Mouse (Mus musculus) intestine, postnatal 0 days (tissue): ENCODE data around the gene Dkk1. TPM values are rescaled to one million over a fixed set of nuclear protein-coding genes. Genes with fewer than 3 reads are reported as not detected.
A peak's percentile ranks its signal among the peaks of the same experiment; 100 is the strongest.

Experiments
- ATAC-seq: fragments of 200-750 bp; cut with Nextera tagmentation; 2 replicates; pipeline ENCODE4 v1.8.0; 2017; ENCODE audit warnings: mild to moderate bottlenecking, moderate TSS enrichment, moderate library complexity
- H3K27ac ChIP-seq: fragments of 300-500 bp; sonication (generic); 2 replicates; pipeline ENCODE4 v1.5.1; 2014; ENCODE audit warnings: mild to moderate bottlenecking, low read depth, low read length, moderate library complexity
- H3K27me3 ChIP-seq: fragments of 300-500 bp; sonication (generic); replicated peaks from 2 replicates; pipeline ENCODE4 v1.6.1; 2014; ENCODE audit warnings: low read length, mixed read lengths; ENCODE audit not compliant: control insufficient read depth, insufficient read depth
- H3K36me3 ChIP-seq: fragments of 300-500 bp; sonication (generic); 2 replicates; pipeline ENCODE4 v1.6.1; 2014; ENCODE audit warnings: mild to moderate bottlenecking, moderate library complexity; ENCODE audit not compliant: control insufficient read depth, insufficient read depth
- H3K4me1 ChIP-seq: fragments of 300-500 bp; sonication (generic); replicated peaks from 2 replicates; pipeline ENCODE4 v1.6.1; 2014; ENCODE audit warnings: antibody characterized with exemption, low read length, mixed read lengths; ENCODE audit not compliant: control insufficient read depth, insufficient read depth
- H3K4me2 ChIP-seq: fragments of 300-500 bp; sonication (generic); replicated peaks from 2 replicates; pipeline ENCODE4 v1.6.1; 2014; ENCODE audit warnings: low read depth, mild to moderate bottlenecking, moderate library complexity
- H3K4me3 ChIP-seq: fragments of 300-500 bp; sonication (generic); 2 replicates; pipeline ENCODE4 v1.5.1; 2014; ENCODE audit warnings: low read depth, low read length
- H3K9ac ChIP-seq: fragments of 300-500 bp; sonication (generic); 2 replicates; pipeline ENCODE4 v1.6.1; 2014; ENCODE audit warnings: mild to moderate bottlenecking, low read depth, low read length
- H3K9me3 ChIP-seq: fragments of 300-500 bp; sonication (generic); 2 replicates; pipeline ENCODE4 v1.6.1; 2016; ENCODE audit warnings: mixed run types; ENCODE audit not compliant: control insufficient read depth
- CTCF ChIP-seq: sonication (generic); IDR thresholded peaks from 2 replicates; pipeline ENCODE4 v1.5.1; 2016; ENCODE audit warnings: low read depth, mild to moderate bottlenecking, control low read depth, antibody characterized with exemption, moderate library complexity
- WGBS: fragments of 180-500 bp; shearing (Covaris S2); extraction: QIAGEN DNeasy Blood & Tissue Kit; methylation state at CpG from one replicate; pipeline ENCODE4 v1.1.7; 2014; 5-methylcytosine and 5-hydroxymethylcytosine counted together
- polyA plus RNA-seq: library from polyadenylated mRNA; unstranded; fragments of >200 nt; fragmentation: Nextera tagmentation; extraction: Ambion mirVana; gene quantifications from 2 replicates; pipeline ENCODE4 v1.2.1, GENCODE M21; 2015

The Dkk1 gene
- polyA plus RNA-seq, result not detected in 2 replicates

DNA sequence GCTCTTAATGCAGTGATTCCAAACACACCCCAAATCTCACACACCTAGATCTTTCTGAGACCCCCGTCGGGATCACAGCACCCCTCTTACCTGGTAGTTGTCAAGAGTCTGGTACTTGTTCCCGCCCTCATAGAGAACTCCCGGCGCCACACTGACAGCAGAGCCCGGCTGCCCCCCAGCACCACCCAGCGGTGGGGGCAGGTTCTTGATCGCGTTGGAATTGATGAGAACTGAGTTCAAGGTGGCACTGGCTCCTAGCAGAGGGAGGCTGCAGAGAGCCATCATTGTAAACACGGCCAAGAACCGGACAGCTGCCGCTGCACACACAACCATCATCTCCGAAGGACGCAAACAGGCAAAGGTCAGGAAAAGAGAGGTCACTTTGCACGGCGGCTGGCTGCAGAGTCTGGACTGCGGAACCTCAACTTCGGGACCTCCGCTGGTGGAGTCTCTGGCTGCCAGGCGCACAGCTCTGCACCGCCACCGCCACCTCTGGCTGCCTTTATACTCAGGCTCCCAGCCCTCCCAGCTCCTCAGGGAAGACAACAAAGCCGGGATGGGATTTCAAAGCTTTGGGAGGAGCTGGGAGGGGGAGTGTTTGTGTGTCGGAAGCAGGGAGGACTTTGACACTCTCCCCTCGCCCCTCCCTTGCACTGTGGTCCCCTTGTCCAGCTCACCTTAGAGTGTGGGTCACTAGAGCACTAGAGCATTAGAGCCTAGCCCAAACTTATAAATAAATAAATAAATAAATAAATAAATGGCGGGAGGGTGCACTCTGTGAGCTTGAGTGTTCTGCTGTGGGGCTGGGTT is at the start of gene Dkk1:
Dkk1 (minus strand) TSS at position 622 of the 810 bp plus-strand sequence.
- peak; percentile 28; the same call in 1 of the 2 replicates for TF ChIP-seq CTCF
- H3K4me3 ChIP-seq, result peak within 1 kb of the TSS; percentile 27
- 0 out of 2 replicates have a peak within 1 kb of the TSS, but pooled peaks have one; percentile 7 for H3K9ac ChIP-seq
- WGBS, result 1% methylated on average over 26 of the region's 26 CpGs
- H3K36me3 ChIP-seq, result no peaks in the 10 kb centered on the region
- no peak for ATAC-seq
- H3K4me1 ChIP-seq, result no peaks in the 10 kb centered on the region
- peak within 1 kb of the TSS; percentile 55 for H3K4me2 ChIP-seq
- H3K27ac ChIP-seq, result no peak within 1 kb of the TSS
- peaks cover 49% of the 10 kb centered on the region for H3K27me3 ChIP-seq
- H3K9me3 ChIP-seq, result 0 out of 2 replicates have a peak, but pooled peaks cover 3% of the 10 kb centered on the region

DNA sequence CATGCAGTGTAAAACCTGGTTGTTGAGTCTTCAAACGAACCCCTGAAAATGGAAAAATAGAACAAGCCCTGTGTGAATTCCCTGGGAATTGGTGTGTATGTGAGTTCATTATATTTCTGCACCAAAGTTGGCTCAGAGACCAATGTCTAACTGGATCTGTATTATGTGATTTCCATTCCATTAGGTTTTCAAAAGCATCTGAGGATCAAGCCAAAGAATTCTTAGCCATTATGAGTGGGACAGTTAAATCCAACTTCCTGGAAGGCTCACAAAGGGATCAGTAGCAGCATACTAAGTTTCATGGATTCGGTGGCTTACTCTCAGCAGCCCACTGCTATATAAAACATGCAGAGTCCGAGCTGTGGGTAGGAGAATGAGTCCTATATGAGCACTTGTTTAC is 36.9 kb upstream of the Dkk1 start:
- no peaks in the 10 kb centered on the region for H3K36me3 ChIP-seq
- no peaks in the 10 kb centered on the region for H3K27me3 ChIP-seq
- no peak overlapping the region for H3K27ac ChIP-seq
- no peak overlapping the region for H3K4me2 ChIP-seq
- no peak overlapping the region for H3K4me3 ChIP-seq
- H3K9ac ChIP-seq, result no peak overlapping the region
- no peak for ATAC-seq
- TF ChIP-seq CTCF, result no peak
- H3K9me3 ChIP-seq, result no peaks in the 10 kb centered on the region
- 78% methylated on average over 3 of the region's 3 CpGs for WGBS
- no peaks in the 10 kb centered on the region for H3K4me1 ChIP-seq

DNA sequence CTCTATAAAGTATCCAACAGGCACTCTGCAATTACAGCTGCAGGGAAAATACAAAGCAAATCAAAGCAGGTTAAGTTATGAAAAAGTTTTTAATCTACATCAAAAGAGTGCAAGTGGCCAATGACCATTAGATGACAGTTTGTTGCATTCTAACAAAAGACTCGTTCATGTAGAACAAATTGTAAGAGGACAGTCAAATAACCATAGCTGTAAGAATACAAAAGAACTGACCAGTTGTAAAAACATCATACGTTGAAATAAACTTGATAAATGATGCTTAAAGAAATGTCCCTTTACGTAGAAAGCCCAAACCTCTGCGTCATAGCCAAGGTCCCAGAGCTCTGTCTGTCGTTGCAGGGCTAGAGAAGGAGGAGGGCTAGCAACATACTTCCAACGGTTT is 15.1 kb upstream of the Dkk1 start:
- H3K9ac ChIP-seq, result no peak overlapping the region
- no peaks in the 10 kb centered on the region for H3K36me3 ChIP-seq
- no peak overlapping the region for H3K4me3 ChIP-seq
- H3K9me3 ChIP-seq, result no peaks in the 10 kb centered on the region
- WGBS, result 80% methylated on average over 6 of the region's 6 CpGs
- no peaks in the 10 kb centered on the region for H3K4me1 ChIP-seq
- TF ChIP-seq CTCF, result no peak
- no peak for ATAC-seq
- H3K27ac ChIP-seq, result no peak overlapping the region
- no peaks in the 10 kb centered on the region for H3K27me3 ChIP-seq
- H3K4me2 ChIP-seq, result no peak overlapping the region

DNA sequence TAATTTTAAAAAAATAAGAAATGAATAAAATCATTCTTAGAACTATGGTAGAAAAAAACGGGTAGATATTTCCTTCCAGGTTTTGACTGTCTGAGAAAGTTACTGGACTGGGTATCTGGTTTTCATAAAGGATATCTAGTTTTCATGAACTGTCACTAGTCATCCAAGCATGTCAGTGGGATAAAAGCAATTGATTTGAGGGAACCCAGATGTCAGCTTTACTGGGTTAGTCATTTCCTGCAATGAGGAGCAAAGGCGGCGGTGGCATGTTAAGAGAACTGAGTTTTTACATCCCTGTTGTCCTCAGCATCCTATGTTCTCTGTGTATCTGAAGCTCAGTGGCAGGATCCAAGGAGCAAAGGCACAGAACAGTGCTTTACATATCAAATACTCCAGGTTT is 14.4 kb upstream of the Dkk1 start:
- no peak for TF ChIP-seq CTCF
- WGBS, result 75% methylated on average over 3 of the region's 3 CpGs
- H3K9me3 ChIP-seq, result no peaks in the 10 kb centered on the region

DNA sequence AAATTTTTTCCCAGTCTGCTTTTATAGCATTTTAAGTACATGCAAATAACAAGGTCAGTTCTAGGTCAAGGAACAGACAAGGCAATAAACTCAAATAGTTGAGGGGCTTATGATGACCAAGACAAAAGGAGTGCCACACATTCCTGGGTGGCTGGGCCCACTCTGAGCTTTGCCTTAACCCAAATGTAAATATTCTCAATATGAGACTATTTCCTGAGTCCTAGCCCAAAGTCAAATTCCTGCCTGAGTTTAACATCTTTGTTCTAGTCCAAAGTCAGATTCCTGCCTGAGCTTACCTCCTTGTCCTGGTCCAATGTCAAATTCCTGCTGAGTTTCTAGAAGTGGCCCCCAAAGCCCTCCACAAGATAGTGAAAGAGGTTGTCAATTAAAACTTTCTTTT is 8.6 kb upstream of the Dkk1 start:
- no peak for ATAC-seq
- no peak overlapping the region for H3K9ac ChIP-seq

More for the DNA sequence above, 14.4 kb upstream of the Dkk1 start:
- Histone ChIP-seq H3K4me2 (no peak overlapping the region), H3K4me3 (no peak overlapping the region), H3K27ac (no peak overlapping the region), H3K27me3 (no peaks in the 10 kb centered on the region), H3K36me3 (no peaks in the 10 kb centered on the region), H3K9ac (no peak overlapping the region), H3K4me1 (no peaks in the 10 kb centered on the region)
- no peak for ATAC-seq

DNA sequence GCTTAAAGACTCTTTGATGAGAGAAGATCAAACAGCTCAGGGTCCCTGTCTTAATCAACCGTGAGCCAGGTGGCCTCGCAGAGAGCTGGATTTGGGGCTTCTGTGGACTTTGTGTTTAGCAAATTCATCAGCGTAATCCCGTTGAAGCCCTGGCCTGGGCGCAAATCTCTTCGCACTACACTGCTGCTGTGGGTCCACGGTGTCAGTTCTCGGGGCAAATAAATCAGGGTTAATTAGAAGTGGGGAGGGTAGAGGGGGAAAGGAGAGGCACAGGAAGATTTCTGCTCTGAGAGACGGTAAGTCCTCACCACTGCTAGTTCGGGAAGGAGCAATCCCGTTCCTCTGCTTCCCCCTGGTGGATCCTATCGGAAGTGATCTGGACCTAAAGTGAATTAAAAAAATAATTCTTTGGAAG is 5.0 kb upstream of the Dkk1 start:
- Histone ChIP-seq H3K36me3 (no peaks in the 10 kb centered on the region), H3K27ac (no peak overlapping the region), H3K4me2 (peak overlapping the region; percentile 60), H3K4me3 (peak overlapping the region; percentile 29; the same call in 1 of the 2 replicates), H3K4me1 (no peaks in the 10 kb centered on the region), H3K27me3 (peaks cover 25% of the 10 kb centered on the region), H3K9me3 (0 out of 2 replicates have a peak, but pooled peaks cover 3% of the 10 kb centered on the region), H3K9ac (no peak overlapping the region)
- TF ChIP-seq CTCF, result peak; percentile 89
- WGBS, result 1% methylated on average over 12 of the region's 12 CpGs
- no peak for ATAC-seq

More for the DNA sequence above, 8.6 kb upstream of the Dkk1 start:
- Histone ChIP-seq H3K9me3 (no peaks in the 10 kb centered on the region), H3K27me3 (0 out of 2 replicates have a peak, but pooled peaks cover 6% of the 10 kb centered on the region), H3K4me2 (no peak overlapping the region), H3K4me3 (no peak overlapping the region), H3K36me3 (no peaks in the 10 kb centered on the region), H3K4me1 (no peaks in the 10 kb centered on the region), H3K27ac (no peak overlapping the region)
- no peak for TF ChIP-seq CTCF
